Mouse (Mus musculus) spleen, postnatal 14 days (tissue): ENCODE measurements around the gene Notch1.

Experiments used
- DNase-seq, 2 experiments: peaks; one replicate each; pipeline ENCODE4 v3.0.0; 2021 to 2022; ENCODE audit warnings: low spot score in 2 of 2

The Notch1 gene

DNA sequence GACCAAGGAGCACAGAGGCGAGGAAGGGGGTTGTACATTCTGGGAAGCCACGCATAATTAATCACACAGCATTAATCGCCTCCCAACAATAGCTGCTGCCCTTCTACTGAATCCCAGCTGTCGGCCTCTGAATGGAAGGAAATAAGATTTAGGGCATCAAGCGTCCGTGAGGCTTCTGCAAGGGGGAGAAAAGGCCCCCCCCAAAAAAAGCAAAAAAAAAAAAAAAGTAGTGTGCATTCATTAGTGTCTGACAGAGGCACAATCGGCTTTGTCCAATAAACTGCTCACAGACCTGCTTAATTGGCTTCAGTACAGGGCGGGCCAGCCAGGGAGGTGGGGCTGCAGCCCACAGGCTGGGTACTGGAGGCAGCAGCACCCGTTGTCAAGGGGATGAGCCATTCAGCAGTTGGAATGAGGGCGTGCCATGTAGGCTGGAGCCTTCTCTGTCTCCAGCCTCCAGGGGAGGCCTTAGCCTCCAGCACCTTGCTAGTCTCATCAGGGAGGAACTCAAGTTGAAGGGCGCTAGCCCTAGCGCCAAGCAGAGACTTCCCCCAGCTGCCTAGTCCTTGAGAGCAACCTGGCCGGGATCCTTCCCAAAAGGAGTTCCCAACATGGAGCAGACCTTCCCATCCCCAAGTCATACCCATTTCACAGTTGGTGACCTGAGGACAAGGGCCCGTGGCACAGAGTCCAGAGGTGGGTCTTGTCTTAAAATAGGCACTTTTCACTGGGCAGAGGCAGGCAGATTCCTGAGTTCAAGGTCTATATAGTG, 15.7 kb downstream of the Notch1 start:
- no peak for DNase-seq

DNA sequence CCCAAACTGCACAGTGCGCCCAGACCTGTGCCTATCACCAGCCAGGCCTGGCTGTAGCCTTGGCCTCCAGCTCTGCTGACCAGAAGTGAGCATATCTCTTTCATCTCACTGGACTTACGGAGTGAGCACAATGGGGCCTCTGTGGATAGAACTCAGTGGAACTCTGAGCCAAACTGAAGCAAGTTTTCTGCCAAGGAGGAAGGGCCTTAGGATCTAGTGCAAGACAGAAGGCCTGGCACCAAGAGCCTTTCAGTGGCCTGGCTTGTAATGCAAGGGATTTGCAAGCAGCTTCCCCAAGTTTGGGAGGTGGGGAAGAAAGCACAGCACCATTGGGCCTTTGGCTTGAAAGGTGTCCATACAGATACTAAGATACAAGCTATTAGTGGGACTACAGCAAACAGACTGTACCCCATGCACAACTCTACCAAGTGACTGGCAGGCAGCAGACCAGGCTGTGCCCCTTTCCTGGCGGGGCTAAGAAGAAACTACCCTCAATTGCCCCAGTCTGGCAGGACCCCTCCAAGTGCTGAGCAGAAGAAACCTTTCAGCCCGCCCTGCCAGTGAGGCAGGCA, 16.4 kb downstream of the Notch1 start:
- DNase-seq: no peak

DNA sequence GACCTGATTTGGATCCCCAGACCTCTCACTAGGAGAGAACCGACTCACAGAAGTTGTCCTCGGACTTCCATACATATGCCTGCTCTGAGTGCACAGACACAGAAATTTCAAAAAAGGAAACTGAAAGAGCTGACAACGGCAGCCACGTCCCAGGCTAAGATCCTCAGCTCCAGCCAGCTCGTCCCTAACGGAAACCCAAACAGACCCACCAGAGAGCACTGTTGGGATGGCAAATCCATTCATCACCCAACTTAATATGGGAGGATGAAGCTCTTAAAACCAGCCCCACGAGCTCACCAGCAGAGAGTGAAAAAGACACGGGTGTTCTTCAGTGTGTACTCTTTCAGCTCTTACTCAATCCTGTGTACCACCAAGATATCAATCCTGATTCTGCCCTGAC, 17.8 kb downstream of the Notch1 start:
- DNase-seq: no peak

GRCm38 (mm10) chr2:26497861-26498533, 18.5 kb downstream of the Notch1 start:
- no peak for DNase-seq

DNA sequence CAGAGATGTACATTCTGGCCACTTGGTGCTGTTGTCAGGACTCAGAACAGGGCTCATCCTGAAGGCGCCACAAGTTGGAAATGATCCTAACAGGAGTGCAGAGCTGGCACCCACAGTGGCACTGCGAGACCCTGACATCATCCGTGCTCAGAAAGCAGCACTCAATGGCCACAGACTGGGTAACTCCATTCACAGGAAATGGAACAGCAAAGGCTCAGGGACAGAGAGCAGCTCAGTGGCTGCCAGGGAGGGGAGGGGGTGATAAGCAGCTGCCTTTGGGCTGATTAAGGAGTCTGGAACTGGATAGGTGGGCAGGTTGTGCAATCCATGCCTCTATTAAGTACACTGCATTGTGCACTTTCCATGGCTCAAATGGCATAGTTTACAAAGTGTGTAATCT, 20.0 kb downstream of the Notch1 start:
- DNase-seq: no peak

DNA sequence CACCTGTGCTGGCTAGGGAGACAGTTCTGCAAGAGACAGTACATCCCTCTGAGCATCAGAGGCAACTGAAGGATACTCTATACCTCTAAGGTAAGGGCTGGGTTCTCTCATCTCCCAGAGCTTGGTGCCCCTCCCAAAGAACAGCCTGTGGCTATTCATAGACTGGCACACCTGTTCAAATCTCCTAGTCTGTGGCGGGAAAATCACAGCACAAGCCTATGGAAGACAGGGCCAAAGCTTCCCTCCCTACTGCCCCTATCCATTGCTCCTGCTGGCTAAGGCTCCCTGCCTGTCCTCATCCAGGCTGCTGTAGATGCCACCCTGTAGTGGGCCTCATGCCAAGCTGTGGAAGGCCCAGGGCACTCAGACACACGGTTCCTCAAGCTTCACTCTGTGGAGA, 20.8 kb downstream of the Notch1 start:
- DNase-seq: no peak

DNA sequence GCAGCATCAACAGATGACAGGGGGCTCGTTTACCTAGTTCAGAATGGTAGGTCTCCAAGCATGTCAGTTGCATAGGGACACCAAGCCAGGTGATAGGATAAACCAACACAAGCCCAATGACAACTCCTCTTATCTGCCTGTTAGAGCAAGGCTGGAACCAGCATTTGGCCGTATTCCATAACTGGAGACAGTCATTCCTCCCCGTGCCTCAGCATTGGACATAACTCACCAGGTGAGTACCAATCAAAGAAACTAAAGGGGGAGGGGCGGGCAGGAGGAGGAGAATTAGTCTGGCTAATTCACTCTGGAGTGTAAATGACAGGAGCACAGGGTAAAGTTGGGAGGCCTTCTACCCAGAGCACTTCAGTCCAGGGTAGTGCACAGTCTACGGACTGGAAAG, 21.5 kb downstream of the Notch1 start:
- DNase-seq: no peak

DNA sequence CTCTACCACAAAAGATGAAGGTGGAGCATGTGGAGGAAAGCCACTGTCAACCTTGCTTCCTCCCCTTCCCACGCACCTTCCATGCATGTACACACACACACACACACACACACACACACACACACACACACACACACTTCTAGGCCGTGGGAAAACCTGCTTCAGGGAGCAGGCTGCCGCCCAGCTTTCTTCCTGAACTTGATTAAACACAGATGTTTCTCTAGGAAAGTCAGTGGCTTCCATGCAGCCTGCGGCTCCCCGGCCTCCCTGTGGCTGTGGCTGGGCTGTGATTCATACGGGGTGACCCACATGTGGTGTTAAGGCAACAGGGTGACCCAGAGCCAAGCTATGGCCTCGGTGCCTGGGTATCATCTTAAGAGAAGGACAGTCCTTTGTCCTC, 22.1 kb downstream of the Notch1 start:
- no peak for DNase-seq

DNA sequence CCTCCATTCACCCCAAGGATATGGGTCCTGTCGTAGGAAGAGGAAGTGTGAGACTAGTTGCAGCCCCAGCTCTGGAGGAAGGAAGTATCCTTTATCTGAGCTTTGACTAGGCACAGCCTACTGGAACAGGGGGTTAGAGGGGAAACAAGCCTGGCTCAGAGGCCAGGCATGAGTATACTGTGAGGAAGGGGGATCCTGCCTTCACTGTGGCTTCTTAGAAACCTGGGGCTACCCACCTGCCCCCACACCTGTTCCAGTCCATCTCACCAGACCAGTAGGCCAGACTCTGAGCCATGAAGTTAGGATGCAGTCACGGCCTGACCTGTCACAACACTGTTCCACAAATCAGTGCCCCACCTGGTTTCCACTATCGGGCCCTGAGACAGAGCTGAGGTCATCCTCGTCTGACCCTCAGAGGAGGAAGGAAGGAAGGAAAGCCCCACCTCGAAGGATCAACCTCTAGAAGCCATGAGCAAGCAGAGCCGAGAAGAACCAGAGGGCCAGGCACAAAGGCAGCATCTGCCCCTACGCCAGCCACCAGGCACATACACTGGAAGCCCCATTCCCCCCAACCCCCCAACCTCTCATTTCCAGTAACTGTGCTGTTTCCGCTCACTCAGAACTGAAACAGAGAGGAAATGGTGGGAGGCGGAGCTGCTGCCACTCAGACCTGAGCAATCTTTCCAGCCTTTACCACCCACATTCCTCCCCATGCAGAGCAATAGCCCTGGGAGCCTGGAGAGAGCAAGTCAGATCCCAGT, 23.3 kb downstream of the Notch1 start:
- DNase-seq: no peak

GRCm38 (mm10) chr2:26490760-26491301, 25.6 kb downstream of the Notch1 start:
- DNase-seq: no peak

DNA sequence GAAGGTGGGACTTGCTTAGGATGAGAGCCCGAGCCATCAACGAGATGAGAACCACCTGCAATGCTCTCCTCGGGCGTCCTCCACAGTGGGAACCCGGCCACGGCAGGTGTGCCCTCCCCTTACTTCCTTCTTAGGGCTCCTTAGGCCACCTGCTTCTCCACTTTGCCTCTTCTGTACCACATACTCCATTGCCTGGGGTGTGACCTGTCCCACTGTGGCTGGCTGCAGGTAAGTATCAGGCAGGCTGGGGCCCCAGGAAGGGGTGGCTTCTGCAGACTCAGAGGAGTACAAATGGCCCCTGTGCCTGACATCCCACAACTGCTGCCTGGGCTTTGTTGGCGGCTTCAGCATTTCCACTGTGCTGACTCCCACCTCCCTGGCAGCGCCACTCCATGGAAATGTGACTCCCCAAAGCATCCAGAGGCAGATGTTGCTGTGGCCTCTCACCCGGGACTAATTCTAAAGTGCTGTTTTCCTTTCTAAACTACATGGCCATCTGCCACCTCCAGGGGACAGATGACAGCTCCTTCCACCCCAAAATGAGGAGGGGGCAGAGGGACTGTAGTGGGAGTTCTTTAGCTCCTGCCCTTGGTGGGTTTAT, 27.8 kb downstream of the Notch1 start:
- DNase-seq: no peak

GRCm38 (mm10) chr2:26487322-26488021, 29.0 kb downstream of the Notch1 start:
- no peak for DNase-seq

DNA sequence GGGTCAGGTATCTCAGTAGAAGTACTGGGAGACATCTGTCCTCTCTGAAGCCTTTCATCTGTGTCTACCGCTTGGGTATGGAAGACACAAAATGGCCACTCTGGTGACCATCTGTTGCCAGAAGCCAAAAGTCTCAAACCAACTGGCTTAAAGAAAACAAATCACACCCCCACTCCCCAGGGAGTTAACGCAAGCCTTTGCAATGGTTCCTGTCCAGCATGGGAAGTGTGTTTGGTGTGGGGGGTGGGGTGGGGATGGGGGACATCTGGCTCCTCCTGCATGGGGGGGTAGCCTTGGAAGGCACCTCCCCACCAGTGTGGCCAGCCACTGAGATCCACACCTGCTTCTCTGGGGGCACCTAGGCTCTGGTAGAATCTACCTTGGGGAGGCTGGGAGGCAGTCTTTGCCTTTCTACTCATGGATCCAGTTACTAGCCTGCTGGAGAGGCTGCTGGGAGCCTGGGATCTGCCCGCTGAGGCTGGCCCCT, 29.6 kb downstream of the Notch1 start:
- no peak for DNase-seq

DNA sequence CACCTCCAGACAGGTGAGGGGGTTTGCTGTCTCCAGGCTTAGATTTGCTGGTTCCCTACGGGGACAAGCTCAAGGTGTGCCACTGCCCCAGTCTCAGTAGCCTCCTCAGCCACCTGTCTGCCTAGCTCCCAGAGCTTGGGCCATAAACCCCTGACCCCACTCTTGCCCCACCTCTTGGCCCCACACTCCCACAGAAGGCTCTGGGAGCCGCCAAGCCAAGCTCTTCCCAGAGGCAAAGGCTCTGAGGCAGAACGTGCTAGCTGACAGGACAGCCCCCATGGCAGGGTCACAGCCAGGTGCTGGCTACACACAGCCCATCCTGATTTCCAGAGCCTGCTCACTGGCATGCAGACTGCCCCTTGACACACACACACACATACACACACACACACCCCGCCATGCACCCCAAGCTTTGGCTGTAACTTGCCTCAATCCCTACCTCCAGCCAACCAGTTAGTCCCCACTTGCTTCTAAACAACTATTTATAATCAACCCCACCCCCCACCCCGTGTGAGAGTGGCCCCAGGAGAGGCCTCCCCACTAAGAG, 30.1 kb downstream of the Notch1 start:
- no peak for DNase-seq

DNA sequence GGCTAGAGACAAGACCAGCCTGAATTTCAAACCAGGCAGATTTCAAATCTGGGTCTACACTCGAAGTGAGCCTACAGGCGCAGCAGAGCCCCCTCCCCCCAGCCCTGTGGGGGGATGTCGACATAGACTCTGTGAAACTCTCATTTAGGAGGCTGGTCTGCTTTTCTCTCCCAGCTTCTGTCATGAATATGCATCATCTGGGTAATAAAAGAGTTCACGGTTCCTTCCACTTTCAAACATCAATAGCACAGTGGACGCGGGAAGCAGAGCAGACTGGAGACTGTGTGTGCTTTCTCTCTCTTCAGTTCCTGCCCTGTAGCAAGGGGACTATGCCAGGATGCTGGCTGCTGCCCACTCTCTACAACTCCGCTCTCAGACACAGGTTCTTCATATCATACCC, 30.8 kb downstream of the Notch1 start:
- DNase-seq: no peak

DNA sequence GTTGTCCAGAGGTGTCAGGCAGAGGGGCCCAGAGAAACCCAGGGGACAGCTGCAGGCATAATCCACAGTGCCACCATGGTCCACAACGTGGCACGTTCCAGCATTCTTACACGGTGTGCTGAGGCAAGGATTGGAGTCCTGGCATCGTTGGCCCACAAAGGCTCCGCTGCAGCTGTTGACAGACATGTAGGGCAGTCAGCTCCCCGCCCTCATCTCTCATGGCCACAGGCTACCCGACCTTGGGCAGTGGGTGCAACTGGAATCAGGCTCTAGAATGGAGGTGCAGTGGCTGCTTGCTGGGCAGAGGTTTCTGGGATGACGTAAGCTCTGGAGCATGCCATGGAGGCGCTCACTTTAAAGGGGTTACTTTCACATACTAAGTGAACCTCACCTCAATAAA, 31.2 kb downstream of the Notch1 start:
- DNase-seq: no peak

DNA sequence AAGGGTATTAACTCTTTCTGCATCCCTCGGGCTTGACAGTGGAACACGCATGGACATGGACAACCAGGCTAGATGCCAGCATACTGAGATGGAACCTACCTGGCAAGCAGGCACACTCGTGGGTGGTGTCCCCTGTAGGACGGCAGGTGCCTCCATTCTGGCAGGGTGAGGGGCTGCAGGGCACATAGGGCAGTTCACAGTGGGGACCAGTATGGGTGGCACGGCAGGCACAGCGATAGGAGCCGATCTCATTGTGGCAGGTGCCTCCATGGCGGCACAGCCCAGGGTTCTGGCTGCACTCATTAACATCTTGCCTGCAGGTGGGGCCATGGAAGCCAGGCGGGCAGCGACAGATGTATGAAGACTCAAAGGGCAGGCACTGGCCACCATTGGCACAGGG, 32.3 kb downstream of the Notch1 start:
- no peak for DNase-seq

DNA sequence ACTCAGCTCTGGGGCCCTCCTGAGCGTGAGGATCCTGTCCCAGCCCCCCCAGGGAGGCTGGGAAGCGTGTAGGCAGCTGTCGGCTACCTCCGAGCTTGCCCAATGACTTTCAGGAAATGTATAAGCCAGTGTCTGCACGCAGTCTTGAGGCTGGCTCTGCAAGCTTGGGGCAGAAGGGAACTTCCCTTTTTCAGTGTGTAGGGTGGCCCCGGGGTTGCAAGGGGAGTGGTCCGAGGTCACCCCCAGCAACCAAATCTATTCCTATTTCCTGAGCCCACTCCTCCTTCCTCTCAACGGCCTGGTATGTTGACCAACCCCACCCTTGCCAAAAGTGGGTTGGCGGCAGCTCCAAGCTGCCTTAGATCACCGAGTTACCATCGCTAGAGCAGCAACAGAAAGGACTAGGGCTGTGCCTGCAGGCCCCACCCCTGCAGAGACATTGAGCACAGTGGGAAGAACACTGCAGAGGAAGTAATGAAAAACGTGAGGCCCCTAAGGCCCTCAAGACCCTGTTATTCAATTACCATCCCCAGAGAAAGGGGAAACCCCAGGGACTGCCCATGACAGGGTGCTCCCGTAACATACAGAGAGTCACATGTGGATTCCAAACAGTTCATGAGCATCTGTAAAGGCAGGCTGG, 33.1 kb downstream of the Notch1 start:
- peak; percentile 19 to 31 for DNase-seq

DNA sequence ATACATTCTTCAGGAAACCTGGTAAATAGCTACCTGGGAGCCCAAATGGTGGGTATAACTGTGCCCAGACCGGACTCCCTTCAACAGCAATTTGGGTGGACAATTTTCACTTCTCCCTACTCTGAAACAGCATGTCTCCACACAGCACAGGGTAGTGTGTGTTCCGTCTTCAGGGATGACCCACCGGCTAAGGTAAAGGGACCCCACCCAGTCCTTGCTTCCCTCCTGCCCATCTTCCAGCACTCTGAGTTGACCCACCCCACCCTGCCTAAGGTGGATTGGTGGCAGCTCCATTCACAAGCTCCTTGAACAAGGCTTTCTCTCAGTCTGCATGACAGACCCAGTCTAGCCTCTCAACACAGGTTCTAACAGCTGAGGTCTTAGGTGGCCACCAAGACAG, 33.6 kb downstream of the Notch1 start:
- no peak for DNase-seq
